Mouse (Mus musculus) neural tube, embryonic 12.5 days (tissue): ENCODE measurements around the gene Sp8. TPM values are rescaled to one million over a fixed set of nuclear protein-coding genes. Genes with fewer than 3 reads are reported as not detected.

ENCODE experiments used
- ATAC-seq: fragments of 200-750 bp; cut with Nextera tagmentation; 2 replicates; pipeline ENCODE4 v1.8.0; 2017; ENCODE audit warnings: low read depth, mild to moderate bottlenecking, moderate TSS enrichment, moderate library complexity; ENCODE audit not compliant: low FRiP score
- H3K27ac ChIP-seq: fragments of 300-500 bp; sonication (generic); 2 replicates; pipeline ENCODE4 v1.5.1; 2016
- H3K27me3 ChIP-seq: fragments of 300-500 bp; sonication (generic); replicated peaks from 2 replicates; pipeline ENCODE4 v1.6.1; 2016; ENCODE audit warnings: mild to moderate bottlenecking
- H3K36me3 ChIP-seq: fragments of 300-500 bp; sonication (generic); 2 replicates; pipeline ENCODE4 v1.6.1; 2016; ENCODE audit warnings: mild to moderate bottlenecking
- H3K4me1 ChIP-seq: fragments of 300-500 bp; sonication (generic); 2 replicates; pipeline ENCODE4 v1.6.1; 2016
- H3K4me2 ChIP-seq: fragments of 300-500 bp; sonication (generic); replicated peaks from 2 replicates; pipeline ENCODE4 v1.6.1; 2016; ENCODE audit warnings: mild to moderate bottlenecking
- H3K4me3 ChIP-seq: fragments of 300-500 bp; sonication (generic); 2 replicates; pipeline ENCODE4 v1.5.1; 2016
- H3K9ac ChIP-seq: fragments of 300-500 bp; sonication (generic); 2 replicates; pipeline ENCODE4 v1.6.1; 2016; ENCODE audit warnings: mild to moderate bottlenecking
- H3K9me3 ChIP-seq: fragments of 300-500 bp; sonication (generic); 2 replicates; pipeline ENCODE4 v1.6.1; 2016; ENCODE audit warnings: mild to moderate bottlenecking
- WGBS: fragments of 180-500 bp; shearing (Covaris S2); methylation state at CpG from one replicate; pipeline ENCODE4 v1.1.7; 2016; 5-methylcytosine and 5-hydroxymethylcytosine counted together
- polyA plus RNA-seq: library from polyadenylated mRNA; unstranded; fragments of >200 nt; fragmentation: Nextera tagmentation; extraction: Ambion mirVana; gene quantifications from 2 replicates; pipeline ENCODE4 v1.2.1, GENCODE M21; 2016

Sp8 gene
- polyA plus RNA-seq, result 6.3 and 7.4 TPM in 2 replicates

GRCm38 (mm10) chr12:118846221-118846620 lies at the start of gene Sp8:
Gene Sp8, plus strand, starts transcription at chr12:118846329.
- Histone ChIP-seq H3K4me3 (peak within 1 kb of the TSS; percentile 38), H3K27me3 (peaks cover 90% of the 10 kb centered on the region), H3K27ac (no peak within 1 kb of the TSS), H3K9me3 (no peaks in the 10 kb centered on the region), H3K4me2 (peak within 1 kb of the TSS; percentile 68), H3K4me1 (peaks cover 35% of the 10 kb centered on the region), H3K9ac (peak within 1 kb of the TSS; percentile 30; the same call in 1 of the 2 replicates), H3K36me3 (no peaks in the 10 kb centered on the region)
- no peak for ATAC-seq
- 2% methylated on average over 6 of the region's 6 CpGs for WGBS

DNA sequence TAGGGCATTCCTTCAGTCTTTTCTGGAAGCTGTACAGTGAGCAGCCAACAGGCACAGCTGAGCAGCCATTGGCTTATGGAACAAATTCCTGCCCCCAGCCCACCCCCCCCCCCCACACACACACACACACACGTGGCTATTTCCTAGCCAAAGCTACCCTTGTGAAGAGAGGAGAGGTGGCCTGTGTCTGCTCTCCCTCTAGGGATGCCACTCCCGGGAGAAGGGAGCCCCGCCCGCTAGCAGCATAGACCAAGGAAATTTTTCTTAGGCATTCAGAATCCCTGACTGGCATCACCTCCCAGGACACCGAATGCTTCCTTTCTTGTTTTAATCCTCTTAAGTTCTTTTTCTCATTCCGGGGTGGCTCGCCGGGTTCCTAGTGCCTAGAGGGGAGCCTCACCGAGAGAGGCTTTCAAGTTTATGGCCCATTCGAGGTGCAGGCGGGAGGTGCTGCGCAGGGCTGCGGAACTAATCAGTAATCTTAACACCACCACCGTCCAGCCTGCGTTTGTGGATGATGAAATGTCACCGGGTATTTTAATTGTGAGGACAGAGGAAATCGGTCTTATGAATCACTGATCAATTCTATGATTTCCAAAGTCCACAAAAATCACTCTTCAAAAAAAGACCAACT lies 34.7 kb upstream of the Sp8 start:
- no peaks in the 10 kb centered on the region for H3K9me3 ChIP-seq
- peak overlapping the region; percentile 52 for H3K4me2 ChIP-seq
- no peak overlapping the region for H3K4me3 ChIP-seq
- peak; percentile 50; the same call in 1 of the 2 replicates for ATAC-seq
- H3K36me3 ChIP-seq, result no peaks in the 10 kb centered on the region
- WGBS, result 1% methylated on average over 17 of the region's 17 CpGs
- H3K27me3 ChIP-seq, result peaks cover 5% of the 10 kb centered on the region
- H3K4me1 ChIP-seq, result peaks cover 7% of the 10 kb centered on the region
- H3K9ac ChIP-seq, result no peak overlapping the region
- H3K27ac ChIP-seq, result no peak overlapping the region

GRCm38 (mm10) chr12:118814561-118814960 lies 31.6 kb upstream of the Sp8 start:
- peaks cover 5% of the 10 kb centered on the region for H3K27me3 ChIP-seq
- no peak overlapping the region for H3K27ac ChIP-seq
- 88% methylated on average over 3 of the region's 3 CpGs for WGBS
- no peak for ATAC-seq
- H3K9ac ChIP-seq, result no peak overlapping the region
- peaks cover 7% of the 10 kb centered on the region for H3K4me1 ChIP-seq
- H3K4me3 ChIP-seq, result no peak overlapping the region
- H3K9me3 ChIP-seq, result no peaks in the 10 kb centered on the region
- H3K36me3 ChIP-seq, result no peaks in the 10 kb centered on the region
- no peak overlapping the region for H3K4me2 ChIP-seq

DNA sequence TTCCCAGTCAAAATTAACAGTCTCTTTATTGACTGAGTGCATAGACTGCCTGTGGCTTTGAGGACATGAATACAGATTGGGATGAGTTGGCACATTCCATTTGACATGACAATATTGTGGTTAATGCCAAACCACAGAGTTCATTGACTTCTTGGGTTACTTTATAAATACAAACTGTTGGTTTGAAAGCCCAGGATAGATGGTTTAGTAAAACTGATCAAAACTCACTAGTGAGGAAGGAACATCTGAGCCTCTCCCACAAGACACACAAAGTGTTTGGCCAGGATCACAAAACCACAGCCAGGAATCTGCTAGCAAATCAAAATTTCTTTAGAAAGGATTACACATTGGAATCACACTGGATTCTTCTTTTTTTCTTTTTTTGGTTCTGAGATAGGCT lies 30.0 kb upstream of the Sp8 start:
- no peaks in the 10 kb centered on the region for H3K9me3 ChIP-seq
- H3K27ac ChIP-seq, result no peak overlapping the region
- no peak overlapping the region for H3K4me3 ChIP-seq
- H3K27me3 ChIP-seq, result peaks cover 5% of the 10 kb centered on the region
- H3K4me2 ChIP-seq, result no peak overlapping the region
- no peak overlapping the region for H3K9ac ChIP-seq
- no peaks in the 10 kb centered on the region for H3K36me3 ChIP-seq
- peaks cover 5% of the 10 kb centered on the region for H3K4me1 ChIP-seq
- ATAC-seq, result no peak

DNA sequence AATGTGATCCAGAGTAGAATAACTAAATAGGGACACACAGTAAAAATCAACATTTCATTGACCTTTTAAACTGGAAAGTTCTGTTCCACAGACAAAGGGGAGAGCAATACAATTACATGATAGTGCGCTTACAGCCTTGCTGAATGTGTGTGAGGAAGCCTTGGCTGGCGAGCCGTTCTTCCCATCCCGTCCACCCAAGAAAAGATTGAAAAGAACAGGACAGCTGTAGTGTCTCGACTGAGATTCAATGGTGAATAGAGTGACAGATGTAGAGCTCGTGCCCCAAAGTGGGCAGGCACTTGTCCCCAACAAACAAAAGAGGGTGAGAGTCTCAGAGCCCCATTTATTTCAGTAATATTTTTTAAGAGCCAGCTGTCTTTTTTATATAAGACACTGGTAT lies 16.2 kb upstream of the Sp8 start:
- Histone ChIP-seq H3K4me2 (no peak overlapping the region), H3K4me3 (no peak overlapping the region), H3K9ac (no peak overlapping the region), H3K27ac (no peak overlapping the region), H3K9me3 (no peaks in the 10 kb centered on the region), H3K27me3 (0 out of 2 replicates have a peak, but pooled peaks cover 2% of the 10 kb centered on the region), H3K36me3 (no peaks in the 10 kb centered on the region), H3K4me1 (no peaks in the 10 kb centered on the region)
- ATAC-seq, result peak; percentile 50; the same call in 1 of the 2 replicates
- 27% methylated on average over 6 of the region's 6 CpGs for WGBS

DNA sequence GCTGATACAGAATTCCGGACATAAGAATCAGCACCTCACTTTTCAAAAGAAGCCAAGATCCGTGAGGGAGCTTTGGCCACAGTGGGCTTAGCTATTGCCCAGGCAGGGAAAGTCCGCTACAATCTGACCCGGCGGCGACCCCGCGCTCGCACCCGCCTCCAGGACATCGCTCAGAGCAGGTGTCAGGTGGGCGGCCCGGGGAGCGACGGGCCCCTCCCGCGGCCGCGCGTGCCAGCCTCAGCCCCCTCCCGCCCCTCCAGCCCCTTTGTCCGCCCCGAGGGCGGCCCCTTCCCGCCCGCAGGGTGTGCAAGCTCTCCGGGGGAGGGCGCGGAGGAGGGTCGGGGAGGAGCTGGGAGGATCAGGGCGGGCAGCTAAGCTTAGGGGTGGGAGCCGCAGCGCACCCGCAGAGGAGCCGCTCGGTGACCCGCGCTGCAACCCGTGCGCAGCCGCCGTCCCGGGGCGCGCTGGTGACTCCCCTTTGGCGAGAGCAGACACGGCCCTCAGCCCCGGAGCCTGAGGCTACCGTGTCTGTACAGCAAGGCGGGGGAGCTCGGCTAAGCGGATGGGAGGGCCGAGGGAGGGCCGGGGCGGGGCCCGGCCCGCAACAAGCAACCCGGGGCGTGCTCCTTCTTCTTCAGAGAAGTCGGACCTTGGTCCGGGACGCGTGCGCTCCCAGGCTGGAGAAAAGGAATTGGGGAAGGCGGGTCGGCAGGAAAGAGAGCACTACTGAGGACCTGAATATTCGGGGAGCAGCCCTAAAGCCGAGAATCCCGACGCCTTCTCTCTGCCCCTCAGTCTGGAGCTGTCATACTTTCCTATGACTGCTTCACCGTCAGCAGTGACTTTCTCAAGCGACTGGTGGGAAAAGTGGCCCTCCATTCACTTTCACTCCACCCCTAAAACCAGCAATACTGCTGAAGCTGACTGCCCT lies 9.5 kb upstream of the Sp8 start:
- ATAC-seq, result peak; percentile 76
- under 1% methylated on average over 67 of the region's 72 CpGs for WGBS
- Histone ChIP-seq H3K4me3 (peak overlapping the region; percentile 46), H3K27me3 (peaks cover 53% of the 10 kb centered on the region), H3K9ac (peak overlapping the region; percentile 53; the same call in 1 of the 2 replicates), H3K4me1 (peaks cover 8% of the 10 kb centered on the region), H3K27ac (no peak overlapping the region), H3K4me2 (peak overlapping the region; percentile 80), H3K9me3 (no peaks in the 10 kb centered on the region), H3K36me3 (no peaks in the 10 kb centered on the region)

- WGBS, result 1% methylated on average over 11 of the region's 11 CpGs
- Histone ChIP-seq H3K27me3 (peaks cover 57% of the 10 kb centered on the region), H3K36me3 (no peaks in the 10 kb centered on the region), H3K4me1 (peaks cover 8% of the 10 kb centered on the region), H3K9me3 (no peaks in the 10 kb centered on the region), H3K27ac (no peak overlapping the region), H3K9ac (no peak overlapping the region), H3K4me3 (peak overlapping the region; percentile 46; the same call in 1 of the 2 replicates), H3K4me2 (peak overlapping the region; percentile 80)
- ATAC-seq, result no peak
Measured at GRCm38 (mm10) chr12:118837361-118837760, 8.8 kb upstream of the Sp8 start.

DNA sequence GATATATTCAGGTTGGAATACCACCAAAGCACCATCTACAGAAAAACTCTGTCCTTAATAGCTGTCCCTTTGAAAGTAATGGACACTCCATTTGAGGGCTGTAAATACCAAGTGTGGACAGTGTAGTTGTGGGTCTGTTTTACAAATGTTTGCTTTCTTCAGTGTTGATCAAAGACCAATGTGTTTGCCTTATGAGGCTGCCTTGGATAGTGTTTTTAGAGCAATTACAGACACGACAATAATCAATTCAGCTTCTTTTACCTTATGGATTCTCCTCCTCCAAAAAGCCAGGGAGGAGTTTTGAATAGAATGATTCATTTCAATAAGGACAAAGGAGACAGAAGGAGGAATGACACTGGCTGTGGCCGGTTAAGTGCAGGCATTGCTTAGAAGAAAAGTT lies 7.9 kb upstream of the Sp8 start:
- Histone ChIP-seq H3K27ac (no peak overlapping the region), H3K9me3 (no peaks in the 10 kb centered on the region), H3K27me3 (peaks cover 66% of the 10 kb centered on the region), H3K9ac (no peak overlapping the region), H3K36me3 (no peaks in the 10 kb centered on the region), H3K4me2 (no peak overlapping the region), H3K4me1 (peaks cover 16% of the 10 kb centered on the region), H3K4me3 (no peak overlapping the region)
- ATAC-seq, result no peak
- 3% methylated on average over 2 of the region's 2 CpGs for WGBS

- 7% methylated on average over 5 of the region's 5 CpGs for WGBS
- no peaks in the 10 kb centered on the region for H3K9me3 ChIP-seq
- H3K4me3 ChIP-seq, result no peak overlapping the region
- H3K9ac ChIP-seq, result no peak overlapping the region
- H3K4me2 ChIP-seq, result no peak overlapping the region
- H3K4me1 ChIP-seq, result peaks cover 16% of the 10 kb centered on the region
- no peak overlapping the region for H3K27ac ChIP-seq
- no peaks in the 10 kb centered on the region for H3K36me3 ChIP-seq
- no peak for ATAC-seq
- H3K27me3 ChIP-seq, result peaks cover 77% of the 10 kb centered on the region
Measured at GRCm38 (mm10) chr12:118839398-118839797, 6.7 kb upstream of the Sp8 start.

DNA sequence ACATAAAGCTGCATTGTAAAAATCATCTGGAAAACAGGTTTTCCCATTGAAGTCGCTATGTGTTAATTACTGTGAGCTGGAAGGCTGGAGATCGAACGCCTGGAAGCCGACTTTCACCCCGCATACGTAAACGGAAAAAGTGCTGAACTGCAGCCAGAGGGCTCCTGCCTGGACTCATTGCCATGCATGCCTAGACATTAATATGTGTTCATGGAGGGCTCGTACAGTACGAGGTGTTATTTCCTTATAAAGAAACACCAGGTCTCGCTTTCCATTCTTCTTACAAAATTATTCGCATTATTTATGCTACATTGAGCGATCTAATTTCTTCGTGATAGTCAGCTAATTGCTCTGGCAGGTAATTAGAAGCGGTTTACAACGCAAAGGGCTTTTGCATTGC lies 5.8 kb upstream of the Sp8 start:
- H3K27ac ChIP-seq, result no peak overlapping the region
- peaks cover 16% of the 10 kb centered on the region for H3K4me1 ChIP-seq
- H3K4me3 ChIP-seq, result no peak overlapping the region
- 1% methylated on average over 15 of the region's 15 CpGs for WGBS
- peak overlapping the region; percentile 28 for H3K4me2 ChIP-seq
- H3K36me3 ChIP-seq, result no peaks in the 10 kb centered on the region
- no peaks in the 10 kb centered on the region for H3K9me3 ChIP-seq
- H3K27me3 ChIP-seq, result peaks cover 80% of the 10 kb centered on the region
- ATAC-seq, result 0 out of 2 replicates have a peak, but pooled peaks have one; percentile 38
- no peak overlapping the region for H3K9ac ChIP-seq

DNA sequence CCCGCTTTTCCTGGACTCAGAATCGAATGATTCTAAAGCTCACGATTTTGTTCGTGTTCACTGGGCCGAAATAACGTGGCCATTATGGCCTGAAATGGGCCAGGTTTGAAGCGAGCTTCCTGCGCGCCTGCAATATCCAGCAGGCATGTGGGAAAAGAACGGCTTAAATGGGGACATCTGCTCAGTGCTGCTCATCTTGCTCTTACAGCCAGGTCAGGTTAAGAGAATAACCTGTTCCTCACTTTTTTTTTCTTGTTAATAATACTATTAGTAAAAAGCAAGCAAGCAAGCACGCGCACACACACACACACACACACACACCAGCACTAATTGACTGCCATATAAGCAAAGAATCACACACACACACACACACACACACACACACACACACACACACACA lies 5.3 kb upstream of the Sp8 start:
- no peaks in the 10 kb centered on the region for H3K9me3 ChIP-seq
- ATAC-seq, result peak; percentile 31; the same call in 1 of the 2 replicates

DNA sequence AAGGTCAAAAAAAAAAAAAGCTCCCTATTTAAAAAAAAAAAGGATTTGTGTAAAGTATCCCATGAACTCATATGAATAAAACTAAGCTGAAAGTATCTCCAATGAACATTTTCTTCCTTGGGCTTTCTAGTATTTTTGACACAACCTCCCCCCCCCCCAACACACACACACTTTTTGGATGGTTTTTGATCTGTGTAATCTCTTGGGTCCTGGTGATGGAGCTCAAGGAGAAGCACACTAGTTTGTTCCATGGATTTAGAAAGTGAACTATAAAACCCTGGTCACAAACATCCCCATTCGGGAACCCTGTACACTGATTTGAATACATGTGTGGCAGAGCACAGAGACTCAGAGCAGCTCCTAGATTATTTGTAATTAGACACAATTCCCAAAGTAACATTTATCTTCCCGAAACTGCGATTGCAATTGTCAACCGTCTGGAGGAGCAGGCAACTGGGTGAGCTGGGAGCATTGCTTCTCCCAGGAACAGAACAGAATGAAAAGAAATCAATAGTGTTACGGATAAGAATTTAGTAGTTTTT lies 4.7 kb upstream of the Sp8 start:
- H3K36me3 ChIP-seq, result no peaks in the 10 kb centered on the region
- 5% methylated on average over 5 of the region's 5 CpGs for WGBS
- no peak overlapping the region for H3K27ac ChIP-seq
- H3K4me2 ChIP-seq, result no peak overlapping the region
- H3K27me3 ChIP-seq, result peaks cover 83% of the 10 kb centered on the region
- H3K9me3 ChIP-seq, result no peaks in the 10 kb centered on the region
- H3K4me3 ChIP-seq, result no peak overlapping the region
- ATAC-seq, result no peak
- H3K9ac ChIP-seq, result no peak overlapping the region
- H3K4me1 ChIP-seq, result peaks cover 16% of the 10 kb centered on the region

More for the DNA sequence above, 5.3 kb upstream of the Sp8 start:
- 2% methylated on average over 12 of the region's 12 CpGs for WGBS
- no peak overlapping the region for H3K27ac ChIP-seq
- H3K9ac ChIP-seq, result no peak overlapping the region
- H3K4me2 ChIP-seq, result peak overlapping the region; percentile 28
- H3K27me3 ChIP-seq, result peaks cover 83% of the 10 kb centered on the region
- H3K36me3 ChIP-seq, result no peaks in the 10 kb centered on the region
- H3K4me3 ChIP-seq, result no peak overlapping the region
- peaks cover 16% of the 10 kb centered on the region for H3K4me1 ChIP-seq
